In genomic region chr17:44188042-44188768, GRCm38 (mm10) we compare ENCODE assay signal across 8 mouse cellular contexts. TPM values are rescaled to one million over a fixed set of nuclear protein-coding genes. Genes with fewer than 3 reads are reported as not detected.
DNase-seq lines count a peak whose midpoint lies in the region; ATAC-seq and TF ChIP-seq lines count a peak whose summit lies in the region.

Gene Clic5 (plus strand): TSS chr17:44188584.

- no peak within 1 kb of the TSS for H3K27ac ChIP-seq in bone marrow, adult 2 months (ENCODE audit: control insufficient read depth, insufficient read depth, low read depth, low read length, poor library complexity)
- no peak within 1 kb of the TSS for H3K27ac ChIP-seq in liver, embryonic 13.5 days

- peak; percentile 63 for DNase-seq in embryo, embryonic 10 days (ENCODE audit: low spot score)
- no peak for DNase-seq in embryo, embryonic 9.5 days (ENCODE audit: extremely low spot score)
- DNase-seq in gastrocnemius, postnatal 25 days = peak; percentile 85
- peak; percentile 55 for DNase-seq in induced T-regulatory cell, adult 2 months (ENCODE audit: low read depth)
- no peak for DNase-seq in liver, embryonic 13.5 days

- TF ChIP-seq POLR2A in bone marrow, adult 2 months (IDR thresholded peaks at IDR 0.05; ENCODE audit: borderline replicate concordance, control insufficient read depth, low read depth, low read length) = no peak
- no peak for TF ChIP-seq POLR2A in myocyte (IDR thresholded peaks at IDR 0.05; ENCODE audit: insufficient read length, low read depth)

- peak within 1 kb of the TSS; percentile 26; the same call in 1 of the 2 replicates for H3K9ac ChIP-seq in liver, embryonic 13.5 days

- no peaks in the 10 kb centered on the region for H3K79me2 ChIP-seq in myocyte (ENCODE audit: control insufficient read depth, insufficient read depth)

- peak; percentile 23; the same call in 1 of the 2 replicates for ATAC-seq in liver, embryonic 13.5 days (ENCODE audit: low read depth)
- ATAC-seq in frontal cortex, adult (ENCODE audit: low TSS enrichment) = no peak

- H3K4me1 ChIP-seq in bone marrow, adult 2 months (ENCODE audit: control insufficient read depth, insufficient read depth, low read length) = no peaks in the 10 kb centered on the region; the same call in 1 of the 2 replicates
- peaks cover 16% of the 10 kb centered on the region for H3K4me1 ChIP-seq in liver, embryonic 13.5 days (replicated peaks)

- no peak for TF ChIP-seq CTCF in bone marrow, adult 2 months (IDR thresholded peaks at IDR 0.05; ENCODE audit: control insufficient read depth, insufficient read depth, low read length)

- 6% methylated on average over 24 of the region's 24 CpGs for WGBS in bone marrow, adult 2 months
- 4% methylated on average over 24 of the region's 24 CpGs for WGBS in liver, embryonic 13.5 days (ENCODE audit: insufficient replicate concordance)

- peak within 1 kb of the TSS; percentile 74 for H3K4me2 ChIP-seq in liver, embryonic 13.5 days
- peak within 1 kb of the TSS; percentile 95 for H3K4me2 ChIP-seq in myocyte (ENCODE audit: low read depth)

- peak within 1 kb of the TSS; percentile 54 for H3K4me3 ChIP-seq in bone marrow, adult 2 months (replicated peaks; ENCODE audit: control insufficient read depth, low read depth, low read length)
- peak within 1 kb of the TSS; percentile 53 for H3K4me3 ChIP-seq in liver, embryonic 13.5 days (replicated peaks)
- H3K4me3 ChIP-seq in myocyte = peak within 1 kb of the TSS; percentile 22

- no peaks in the 10 kb centered on the region for H3K9me3 ChIP-seq in liver, embryonic 13.5 days (replicated peaks)

- H3K27me3 ChIP-seq in liver, embryonic 13.5 days = peaks cover 13% of the 10 kb centered on the region
- peaks cover 5% of the 10 kb centered on the region for H3K27me3 ChIP-seq in myocyte (ENCODE audit: control insufficient read depth, insufficient read depth, insufficient read length)

- no peaks in the 10 kb centered on the region for H3K36me3 ChIP-seq in liver, embryonic 13.5 days
- no peaks in the 10 kb centered on the region for H3K36me3 ChIP-seq in myocyte (ENCODE audit: control insufficient read depth, insufficient read depth)

- H3ac ChIP-seq in myocyte (ENCODE audit: control insufficient read depth, insufficient read length) = no peak within 1 kb of the TSS

TF ChIP-seq in myocyte, 11 proteins besides CTCF, POLR2A, EP300 and RAD21:
- TF ChIP-seq POLR2AphosphoS2 (IDR thresholded peaks at IDR 0.05; ENCODE audit: insufficient read length, low read depth) (no peak), TCF3 (IDR thresholded peaks at IDR 0.05; ENCODE audit: insufficient read length, low read depth) (no peak), TCF12 (IDR thresholded peaks at IDR 0.05; ENCODE audit: insufficient read depth, poor library complexity, severe bottlenecking) (no peak), REST (IDR thresholded peaks at IDR 0.05; ENCODE audit: insufficient read depth, insufficient read length) (no peak), CEBPB (IDR thresholded peaks at IDR 0.05; ENCODE audit: insufficient read depth, poor library complexity, severe bottlenecking) (no peak), MYOG (IDR thresholded peaks at IDR 0.05; ENCODE audit: control insufficient read depth in 1 of 3, insufficient read depth in 1 of 3, insufficient read length in 2 of 3, low read depth in 2 of 3) (peak in 1 of 3 experiments; percentile 21), E2F4 (IDR thresholded peaks at IDR 0.05; ENCODE audit: insufficient read depth) (no peak), USF1 (IDR thresholded peaks at IDR 0.05; ENCODE audit: low read depth) (no peak), MAX (IDR thresholded peaks at IDR 0.05; ENCODE audit: low read depth) (no peak), MYOD1 (IDR thresholded peaks at IDR 0.05; ENCODE audit: control insufficient read depth in 1 of 3, insufficient read length in 2 of 3, low read depth in 2 of 3) (peak in 1 of 3 experiments; percentile 46), SRF (IDR thresholded peaks at IDR 0.05; ENCODE audit: control insufficient read depth, insufficient read length, low read depth) (no peak)

RNA-seq across cellular contexts. Expression of gene Clic5, which starts in this region (rescaled TPM):
- 0.82 TPM in 1 of 2 replicates, not detected in the other for polyA plus RNA-seq in bone marrow, adult 2 months (2011; ENCODE audit: insufficient read depth, insufficient read length, low replicate concordance, missing spikeins)
- total RNA-seq in gastrocnemius, postnatal 25 days (2021) = 100 to 1,000 TPM; 137 to 153 TPM
- 0.30 and 0.49 TPM in 2 replicates for polyA plus RNA-seq in liver, embryonic 13.5 days (2015; fragmentation: Nextera tagmentation; extraction: Ambion mirVana)
- polyA plus RNA-seq in myocyte (2012; fragmentation: generic; extraction: Trizol) = 1.9 TPM

Comparison
In these comparisons a context has a peak if more than half of its experiments do, and no peak if none do; other contexts are left out.
1. DNase-seq: peak in embryo, embryonic 10 days (single experiment), gastrocnemius, postnatal 25 days (single experiment) and induced T-regulatory cell, adult 2 months (single experiment); none in embryo, embryonic 9.5 days (single experiment) and liver, embryonic 13.5 days (single experiment).
2. Peak in ATAC-seq, H3K4me3 ChIP-seq, H3K9ac ChIP-seq and H3K4me2 ChIP-seq in liver, embryonic 13.5 days; RNA of the gene not detected or under 1 TPM.
3. Peak in every context shown above with its lines, with median percentiles within 50 percentile points of each other: H3K4me3 ChIP-seq.